Mouse (Mus musculus) testis, adult 2 months (tissue): ENCODE data around the gene Tbc1d10a.

Source experiments
- CTCF ChIP-seq: fragments of 200-500 bp; IDR thresholded peaks from 2 replicates; pipeline ENCODE4 v1.5.1; 2012; ENCODE audit warnings: low read depth, mild to moderate bottlenecking, inconsistent platforms, low read length, moderate library complexity; ENCODE audit not compliant: control insufficient read depth, insufficient read depth, insufficient replicate concordance
- POLR2A ChIP-seq: fragments of 200-500 bp; IDR thresholded peaks from 2 replicates; pipeline ENCODE4 v1.6.1; 2012; ENCODE audit warnings: low read depth, mild to moderate bottlenecking, inconsistent platforms, low read length, moderate library complexity; ENCODE audit not compliant: control insufficient read depth

GRCm38 (mm10) chr11:4246126-4246525 is 59.5 kb downstream of the Tbc1d10a start:
- TF ChIP-seq POLR2A: no peak
- no peak for TF ChIP-seq CTCF
